Mouse (Mus musculus): ENCODE data around the gene Dus3l. TPM values are rescaled to one million over a fixed set of nuclear protein-coding genes. Genes with fewer than 3 reads are reported as not detected.

Gene Dus3l
- polyA plus RNA-seq, 1 experiment from 2014 or later = 43.6 TPM

DNA sequence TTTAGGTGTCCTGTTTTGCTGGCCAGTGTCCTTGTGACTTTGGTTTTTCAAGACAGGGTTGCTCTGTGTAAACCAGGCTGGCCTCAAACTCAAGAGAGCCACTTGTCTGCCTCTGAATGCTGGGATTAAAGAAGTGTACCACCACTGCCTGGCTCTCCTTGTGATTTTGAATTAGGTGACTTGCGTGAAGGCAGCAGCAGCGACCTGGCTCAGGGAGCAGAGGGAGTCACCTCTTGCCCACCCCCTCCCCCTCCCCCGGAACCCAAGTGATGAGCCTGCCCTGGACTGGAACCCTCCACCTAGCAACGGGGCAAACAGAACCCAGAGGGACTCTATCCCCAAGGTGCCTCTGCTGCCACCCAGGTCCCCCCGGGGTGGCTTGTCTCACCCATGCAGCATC, 5.4 kb downstream of the Dus3l start, which contains the start of gene Prr22:
Prr22 (plus strand) TSS at position 301 of the 400 bp plus-strand sequence.
- no peak within 1 kb of the TSS for H3K9ac ChIP-seq (ENCODE audit: low read length)
- 93% methylated on average over 5 of the region's 5 CpGs for WGBS
- no peak for ATAC-seq (ENCODE audit: low read depth)
- H3K27ac ChIP-seq (ENCODE audit: low read length) = no peak within 1 kb of the TSS
- peaks cover 5% of the 10 kb centered on the region for H3K4me1 ChIP-seq (replicated peaks; ENCODE audit: control insufficient read depth, insufficient read depth, low read length)
- H3K4me2 ChIP-seq (ENCODE audit: low read depth, low read length) = no peak within 1 kb of the TSS
- peaks cover 28% of the 10 kb centered on the region for H3K36me3 ChIP-seq (ENCODE audit: control insufficient read depth, insufficient read depth, low read length)
- H3K4me3 ChIP-seq (ENCODE audit: low read length) = no peak within 1 kb of the TSS
- no peaks in the 10 kb centered on the region for H3K27me3 ChIP-seq (ENCODE audit: control insufficient read depth, insufficient read depth, low read depth, low read length)
- no peaks in the 10 kb centered on the region for H3K9me3 ChIP-seq (ENCODE audit: control insufficient read depth, low read length)

DNA sequence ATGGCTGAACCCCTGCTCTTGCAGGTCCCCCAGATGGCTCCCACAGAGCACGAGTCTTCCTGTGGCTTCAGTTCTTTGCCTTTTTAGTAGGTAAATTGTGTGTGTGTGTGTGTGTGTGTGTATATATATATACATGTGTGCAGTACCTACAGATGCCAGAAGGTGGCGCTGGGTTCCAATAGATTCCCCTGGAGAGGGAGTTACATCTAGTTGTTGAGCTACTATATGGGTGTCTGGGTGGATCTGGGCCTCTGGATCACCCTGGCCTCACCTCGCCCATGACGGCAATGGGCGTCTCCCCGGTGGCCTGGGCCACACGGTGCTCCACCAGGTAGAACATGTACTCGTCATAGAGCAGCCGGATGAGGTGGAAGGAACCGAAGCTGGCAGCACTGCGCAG, 13.0 kb downstream of the Dus3l start:
- no peak overlapping the region for H3K27ac ChIP-seq (ENCODE audit: low read length)
- 91% methylated on average over 11 of the region's 11 CpGs for WGBS
- no peak overlapping the region for H3K4me2 ChIP-seq (ENCODE audit: low read depth, low read length)
- peaks cover 4% of the 10 kb centered on the region for H3K36me3 ChIP-seq (ENCODE audit: control insufficient read depth, insufficient read depth, low read length)
- no peak overlapping the region for H3K4me3 ChIP-seq (ENCODE audit: low read length)
- no peaks in the 10 kb centered on the region for H3K27me3 ChIP-seq (ENCODE audit: control insufficient read depth, insufficient read depth, low read depth, low read length)
- H3K9me3 ChIP-seq (ENCODE audit: control insufficient read depth, low read length) = peaks cover 5% of the 10 kb centered on the region; the same call in 1 of the 2 replicates
- ATAC-seq (ENCODE audit: low read depth) = no peak
- no peaks in the 10 kb centered on the region for H3K4me1 ChIP-seq (replicated peaks; ENCODE audit: control insufficient read depth, insufficient read depth, low read length)
- H3K9ac ChIP-seq (ENCODE audit: low read length) = no peak overlapping the region

DNA sequence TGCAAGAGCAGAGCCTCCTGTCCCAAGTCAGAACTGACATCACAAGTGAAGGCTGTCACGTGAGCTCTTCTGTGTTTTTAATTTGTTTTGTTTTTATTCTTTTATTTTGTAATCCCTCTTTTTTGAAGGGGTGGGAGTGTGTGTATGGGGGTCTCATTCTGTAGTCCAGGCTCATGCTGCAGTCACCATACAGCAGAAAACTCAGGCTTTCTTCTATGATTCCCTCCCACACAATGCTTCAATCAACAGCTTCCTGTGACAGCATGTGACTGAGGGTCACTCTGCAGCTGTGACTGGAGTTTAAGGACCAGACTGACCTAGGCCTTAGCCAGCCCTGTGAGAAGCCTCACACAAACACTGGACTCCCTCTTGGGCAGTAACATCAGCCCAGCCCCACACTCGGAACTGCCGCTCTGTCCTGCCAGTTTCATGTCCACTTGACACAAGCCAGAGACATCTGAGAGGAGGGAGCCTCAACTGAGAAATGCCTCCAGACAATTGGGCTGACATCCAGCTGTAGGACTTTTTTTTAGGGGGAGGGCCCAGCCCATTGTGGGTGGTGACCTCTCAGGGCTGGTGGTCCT, 14.3 kb downstream of the Dus3l start:
- Histone ChIP-seq H3K27me3 (ENCODE audit: control insufficient read depth, insufficient read depth, low read depth, low read length) (no peaks in the 10 kb centered on the region), H3K27ac (ENCODE audit: low read length) (no peak overlapping the region), H3K4me3 (ENCODE audit: low read length) (no peak overlapping the region), H3K36me3 (ENCODE audit: control insufficient read depth, insufficient read depth, low read length) (peaks cover 4% of the 10 kb centered on the region), H3K4me1 (replicated peaks; ENCODE audit: control insufficient read depth, insufficient read depth, low read length) (no peaks in the 10 kb centered on the region), H3K4me2 (ENCODE audit: low read depth, low read length) (no peak overlapping the region), H3K9me3 (ENCODE audit: control insufficient read depth, low read length) (peaks cover 5% of the 10 kb centered on the region; the same call in 1 of the 2 replicates), H3K9ac (ENCODE audit: low read length) (no peak overlapping the region)
- ATAC-seq (ENCODE audit: low read depth) = peak; percentile 61; the same call in 1 of the 2 replicates
- WGBS = 48% methylated on average over 3 of the region's 3 CpGs

DNA sequence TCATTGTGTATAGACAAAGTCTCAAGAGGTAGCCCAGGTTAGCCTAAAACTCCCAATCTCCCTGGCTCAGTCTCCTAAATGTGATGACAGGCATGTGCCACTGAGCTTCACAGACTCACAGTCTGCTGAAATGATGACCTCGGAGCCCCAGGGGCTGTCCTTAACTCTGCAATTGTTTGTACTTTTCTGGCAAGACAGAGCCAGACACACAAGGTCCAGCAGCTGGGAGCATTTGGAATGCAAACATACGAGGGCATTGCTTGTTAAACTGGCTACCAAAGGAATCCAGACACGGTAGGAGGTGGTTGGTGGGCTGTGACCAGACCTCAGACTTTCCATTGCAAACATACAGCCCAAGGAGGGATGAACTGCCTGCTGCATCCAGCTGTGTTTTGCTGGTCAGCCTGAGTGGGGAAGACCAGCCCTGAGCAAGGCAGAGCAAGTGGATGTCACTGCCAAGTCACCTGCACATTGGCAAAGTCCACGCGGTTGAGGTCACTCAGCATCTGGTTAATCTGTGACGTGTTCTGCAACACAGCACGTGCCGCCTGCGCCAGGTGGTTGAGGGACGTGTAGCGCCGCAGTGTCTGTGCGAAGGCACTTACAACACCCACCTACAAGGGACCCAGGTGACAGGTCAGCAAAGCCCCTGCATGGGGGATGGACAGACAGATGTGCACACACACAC, 15.9 kb downstream of the Dus3l start:
- Histone ChIP-seq H3K27ac (ENCODE audit: low read length) (no peak overlapping the region), H3K4me2 (ENCODE audit: low read depth, low read length) (no peak overlapping the region), H3K9me3 (ENCODE audit: control insufficient read depth, low read length) (peaks cover 5% of the 10 kb centered on the region; the same call in 1 of the 2 replicates), H3K4me1 (replicated peaks; ENCODE audit: control insufficient read depth, insufficient read depth, low read length) (no peaks in the 10 kb centered on the region), H3K36me3 (ENCODE audit: control insufficient read depth, insufficient read depth, low read length) (peaks cover 4% of the 10 kb centered on the region), H3K27me3 (ENCODE audit: control insufficient read depth, insufficient read depth, low read depth, low read length) (no peaks in the 10 kb centered on the region), H3K4me3 (ENCODE audit: low read length) (no peak overlapping the region), H3K9ac (ENCODE audit: low read length) (no peak overlapping the region)
- WGBS = 66% methylated on average over 13 of the region's 13 CpGs
- no peak for ATAC-seq (ENCODE audit: low read depth)

DNA sequence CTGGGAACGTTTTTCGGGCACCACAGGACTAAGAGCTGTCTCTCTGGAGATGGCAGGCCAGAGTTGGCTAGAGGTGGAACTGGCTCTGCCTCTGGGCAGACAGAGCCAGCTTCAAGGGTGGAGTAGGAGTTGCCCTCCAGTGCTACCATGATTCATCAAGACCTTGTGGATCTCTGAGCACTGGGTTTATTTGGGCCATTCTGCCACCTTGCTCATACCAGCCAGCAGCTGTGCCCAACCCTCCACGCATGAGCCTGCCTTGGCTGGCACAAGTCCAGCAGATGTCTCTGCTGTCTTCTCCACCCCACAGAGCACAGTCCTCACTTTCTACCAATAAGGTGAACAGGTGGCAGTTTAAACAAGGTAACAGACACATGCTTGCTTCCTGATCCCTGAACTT, 24.3 kb downstream of the Dus3l start:
- no peaks in the 10 kb centered on the region for H3K4me1 ChIP-seq (replicated peaks; ENCODE audit: control insufficient read depth, insufficient read depth, low read length)
- H3K9me3 ChIP-seq (ENCODE audit: control insufficient read depth, low read length) = no peaks in the 10 kb centered on the region
- no peak overlapping the region for H3K4me2 ChIP-seq (ENCODE audit: low read depth, low read length)
- no peak overlapping the region for H3K9ac ChIP-seq (ENCODE audit: low read length)
- H3K27me3 ChIP-seq (ENCODE audit: control insufficient read depth, insufficient read depth, low read depth, low read length) = no peaks in the 10 kb centered on the region
- ATAC-seq (ENCODE audit: low read depth) = no peak
- no peak overlapping the region for H3K27ac ChIP-seq (ENCODE audit: low read length)
- H3K4me3 ChIP-seq (ENCODE audit: low read length) = no peak overlapping the region
- no peaks in the 10 kb centered on the region for H3K36me3 ChIP-seq (ENCODE audit: control insufficient read depth, insufficient read depth, low read length)
- whole genome bisulfite sequencing = 49% methylated on average over 3 of the region's 3 CpGs

DNA sequence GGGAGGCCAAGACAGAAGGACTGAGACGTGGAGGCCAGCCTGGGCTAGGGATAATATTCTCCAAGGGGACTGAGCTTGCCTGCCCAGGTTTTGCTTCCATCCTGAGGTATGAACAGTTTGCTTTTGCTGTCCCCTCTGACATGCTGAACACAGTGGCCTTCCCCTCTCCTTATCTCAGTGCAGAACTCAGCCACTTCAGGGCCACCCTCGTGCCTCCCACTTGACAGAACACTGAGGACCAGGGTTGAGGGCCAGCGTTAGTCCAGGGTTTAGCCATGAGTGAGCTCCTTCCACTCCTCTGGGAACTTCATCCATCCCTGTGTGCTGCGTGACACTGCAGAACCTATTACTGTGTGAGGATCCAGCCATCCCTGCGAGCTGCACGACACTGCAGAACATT, 24.7 kb downstream of the Dus3l start:
- Histone ChIP-seq H3K4me3 (ENCODE audit: low read length) (no peak overlapping the region), H3K27ac (ENCODE audit: low read length) (no peak overlapping the region), H3K27me3 (ENCODE audit: control insufficient read depth, insufficient read depth, low read depth, low read length) (no peaks in the 10 kb centered on the region), H3K4me2 (ENCODE audit: low read depth, low read length) (no peak overlapping the region), H3K9ac (ENCODE audit: low read length) (no peak overlapping the region), H3K9me3 (ENCODE audit: control insufficient read depth, low read length) (no peaks in the 10 kb centered on the region), H3K36me3 (ENCODE audit: control insufficient read depth, insufficient read depth, low read length) (no peaks in the 10 kb centered on the region), H3K4me1 (replicated peaks; ENCODE audit: control insufficient read depth, insufficient read depth, low read length) (no peaks in the 10 kb centered on the region)
- ATAC-seq (ENCODE audit: low read depth) = no peak
- WGBS = 61% methylated on average over 6 of the region's 6 CpGs

DNA sequence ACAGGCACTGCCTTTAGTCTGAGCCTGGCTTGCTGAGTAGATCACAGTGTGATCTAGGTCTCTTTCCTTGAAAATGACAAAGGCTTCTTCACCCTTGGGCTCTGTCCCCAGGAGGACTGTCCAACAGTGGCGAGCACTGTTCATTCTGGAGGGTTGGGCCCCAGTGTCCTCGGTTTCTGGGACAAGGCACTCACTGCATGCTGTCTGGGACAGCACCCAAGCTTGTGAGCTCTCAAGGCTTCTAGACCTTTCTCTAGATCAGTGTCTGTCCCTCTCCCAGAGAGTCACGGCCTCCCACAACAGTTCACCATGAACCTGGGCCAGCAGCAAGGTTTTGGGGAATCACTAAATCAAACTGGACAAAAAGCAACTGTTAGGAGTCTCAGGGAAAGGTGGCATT, 28.0 kb downstream of the Dus3l start:
- no peaks in the 10 kb centered on the region for H3K4me1 ChIP-seq (replicated peaks; ENCODE audit: control insufficient read depth, insufficient read depth, low read length)
- no peak overlapping the region for H3K9ac ChIP-seq (ENCODE audit: low read length)
- no peak overlapping the region for H3K4me3 ChIP-seq (ENCODE audit: low read length)
- H3K27me3 ChIP-seq (ENCODE audit: control insufficient read depth, insufficient read depth, low read depth, low read length) = no peaks in the 10 kb centered on the region
- no peaks in the 10 kb centered on the region for H3K9me3 ChIP-seq (ENCODE audit: control insufficient read depth, low read length)
- H3K36me3 ChIP-seq (ENCODE audit: control insufficient read depth, insufficient read depth, low read length) = no peaks in the 10 kb centered on the region
- H3K4me2 ChIP-seq (ENCODE audit: low read depth, low read length) = no peak overlapping the region
- no peak for ATAC-seq (ENCODE audit: low read depth)
- WGBS = 67% methylated on average over 3 of the region's 3 CpGs
- no peak overlapping the region for H3K27ac ChIP-seq (ENCODE audit: low read length)

DNA sequence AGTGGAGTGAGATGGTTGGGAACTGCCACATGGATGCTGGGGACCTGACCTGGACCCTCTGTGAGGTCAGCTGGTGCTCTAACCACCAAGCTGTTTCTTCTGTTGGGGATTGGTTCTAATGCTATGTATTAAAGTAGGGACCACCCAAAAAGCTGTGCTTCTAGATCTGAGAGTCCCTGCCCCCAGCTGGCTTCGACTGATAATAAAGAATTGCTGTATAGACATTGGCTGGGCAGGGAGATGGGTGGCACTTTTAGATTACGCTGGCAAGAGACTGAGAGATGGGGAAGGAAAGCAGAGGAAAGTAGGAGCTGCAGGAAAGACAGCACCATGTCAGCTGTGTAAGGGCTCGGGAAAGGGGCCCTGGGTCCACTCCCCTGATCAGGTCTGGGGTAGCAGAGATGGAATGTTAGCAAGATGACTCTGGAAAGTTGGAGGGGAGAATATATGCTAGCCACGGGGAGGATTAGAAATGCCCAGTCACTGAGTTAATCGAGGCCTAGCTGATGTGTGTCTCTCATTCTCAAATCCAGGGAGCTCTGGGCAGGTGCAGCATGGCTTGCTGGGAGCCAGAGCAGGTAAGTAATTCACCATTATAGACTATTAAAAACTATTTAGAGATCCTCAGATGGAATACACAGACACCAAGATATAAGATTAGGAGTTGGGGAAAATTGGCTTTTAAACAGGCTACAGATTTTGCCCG, 29.2 kb downstream of the Dus3l start:
- no peaks in the 10 kb centered on the region for H3K27me3 ChIP-seq (ENCODE audit: control insufficient read depth, insufficient read depth, low read depth, low read length)
- no peaks in the 10 kb centered on the region for H3K4me1 ChIP-seq (replicated peaks; ENCODE audit: control insufficient read depth, insufficient read depth, low read length)
- H3K36me3 ChIP-seq (ENCODE audit: control insufficient read depth, insufficient read depth, low read length) = no peaks in the 10 kb centered on the region
- H3K4me2 ChIP-seq (ENCODE audit: low read depth, low read length) = no peak overlapping the region
- no peak overlapping the region for H3K27ac ChIP-seq (ENCODE audit: low read length)
- no peak for ATAC-seq (ENCODE audit: low read depth)
- H3K4me3 ChIP-seq (ENCODE audit: low read length) = no peak overlapping the region
- WGBS = 64% methylated on average over 6 of the region's 6 CpGs
- H3K9me3 ChIP-seq (ENCODE audit: control insufficient read depth, low read length) = no peaks in the 10 kb centered on the region
- H3K9ac ChIP-seq (ENCODE audit: low read length) = no peak overlapping the region

DNA sequence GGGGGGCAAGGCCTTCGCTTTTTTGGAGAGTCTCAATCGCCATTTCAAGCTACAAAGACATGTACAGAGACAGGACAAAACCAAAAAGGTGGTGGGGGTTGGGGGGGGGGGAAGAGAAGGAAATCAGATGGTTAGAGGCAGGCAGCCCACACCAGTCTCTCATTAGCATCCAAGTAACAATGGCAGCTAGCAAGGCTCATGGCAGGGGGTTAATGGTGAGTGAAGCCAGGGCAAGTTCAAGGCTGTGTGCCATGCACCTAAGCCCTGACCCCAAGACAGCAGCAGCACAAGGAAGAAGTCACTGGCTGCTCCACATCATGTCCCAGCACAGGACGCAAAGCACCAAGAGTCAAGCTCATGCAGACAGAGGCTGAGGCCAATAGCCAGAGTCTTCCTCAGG, 34.7 kb downstream of the Dus3l start:
- Histone ChIP-seq H3K27me3 (ENCODE audit: control insufficient read depth, insufficient read depth, low read depth, low read length) (no peaks in the 10 kb centered on the region), H3K4me1 (replicated peaks; ENCODE audit: control insufficient read depth, insufficient read depth, low read length) (no peaks in the 10 kb centered on the region), H3K4me3 (ENCODE audit: low read length) (no peak overlapping the region), H3K9ac (ENCODE audit: low read length) (no peak overlapping the region), H3K9me3 (ENCODE audit: control insufficient read depth, low read length) (no peaks in the 10 kb centered on the region), H3K27ac (ENCODE audit: low read length) (no peak overlapping the region), H3K36me3 (ENCODE audit: control insufficient read depth, insufficient read depth, low read length) (no peaks in the 10 kb centered on the region), H3K4me2 (ENCODE audit: low read depth, low read length) (no peak overlapping the region)
- 86% methylated on average over 3 of the region's 3 CpGs for WGBS
- ATAC-seq (ENCODE audit: low read depth) = no peak

Data from lung, embryonic 16.5 days (tissue).